Mouse (Mus musculus): ENCODE data around the gene Nudt9. TPM values are rescaled to one million over a fixed set of nuclear protein-coding genes. Genes with fewer than 3 reads are reported as not detected.
A peak's percentile ranks its signal among the peaks of the same experiment; 100 is the strongest.

Nudt9 gene
- polyA plus RNA-seq, 1 experiment, result not detected

- 76% methylated on average over 11 of the region's 11 CpGs for WGBS
- peaks cover 6% of the 10 kb centered on the region; the same call in 1 of the 2 replicates for H3K4me1 ChIP-seq (ENCODE audit: control insufficient read depth, insufficient read depth, low read length)
- no peak overlapping the region for H3K4me3 ChIP-seq (ENCODE audit: insufficient read depth, low read depth, low read length)
- H3K27ac ChIP-seq (ENCODE audit: insufficient read depth, low read depth, low read length), result peak overlapping the region; percentile 25; the same call in 1 of the 2 replicates
- TF ChIP-seq POLR2A (IDR thresholded peaks at IDR 0.05; ENCODE audit: insufficient read depth, low read depth, low read length) (no peak), CTCF (IDR thresholded peaks at IDR 0.05; ENCODE audit: insufficient read depth, low read depth, low read length) (no peak)
Measured at GRCm38 (mm10) chr5:104062773-104063551, 16.9 kb downstream of the Nudt9 start.

- 83% methylated on average over 7 of the region's 7 CpGs for WGBS
- TF ChIP-seq POLR2A (IDR thresholded peaks at IDR 0.05; ENCODE audit: insufficient read depth, low read depth, low read length) (no peak), CTCF (IDR thresholded peaks at IDR 0.05; ENCODE audit: insufficient read depth, low read depth, low read length) (0 out of 2 replicates have a peak, but pooled peaks have one; percentile 7)
Measured at GRCm38 (mm10) chr5:104068751-104069150, 22.6 kb downstream of the Nudt9 start.

GRCm38 (mm10) chr5:104071048-104071447 is 24.9 kb downstream of the Nudt9 start:
- no peak for TF ChIP-seq POLR2A (IDR thresholded peaks at IDR 0.05; ENCODE audit: insufficient read depth, low read depth, low read length)
- no peak for TF ChIP-seq CTCF (IDR thresholded peaks at IDR 0.05; ENCODE audit: insufficient read depth, low read depth, low read length)
- no peak overlapping the region for H3K4me3 ChIP-seq (ENCODE audit: insufficient read depth, low read depth, low read length)
- H3K4me1 ChIP-seq (ENCODE audit: control insufficient read depth, insufficient read depth, low read length), result peaks cover 5% of the 10 kb centered on the region
- WGBS, result 77% methylated on average over 4 of the region's 4 CpGs
- H3K27ac ChIP-seq (ENCODE audit: insufficient read depth, low read depth, low read length), result no peak overlapping the region

More at GRCm38 (mm10) chr5:104068751-104069150, 22.6 kb downstream of the Nudt9 start:
- Histone ChIP-seq H3K4me3 (ENCODE audit: insufficient read depth, low read depth, low read length) (no peak overlapping the region), H3K27ac (ENCODE audit: insufficient read depth, low read depth, low read length) (no peak overlapping the region), H3K4me1 (ENCODE audit: control insufficient read depth, insufficient read depth, low read length) (peaks cover 3% of the 10 kb centered on the region)

- 41% methylated on average over 7 of the region's 8 CpGs for whole genome bisulfite sequencing
- peak overlapping the region; percentile 53; the same call in 1 of the 2 replicates for H3K27ac ChIP-seq (ENCODE audit: insufficient read depth, low read depth, low read length)
- H3K4me1 ChIP-seq (ENCODE audit: control insufficient read depth, insufficient read depth, low read length), result peaks cover 5% of the 10 kb centered on the region
- TF ChIP-seq POLR2A (IDR thresholded peaks at IDR 0.05; ENCODE audit: insufficient read depth, low read depth, low read length) (no peak), CTCF (IDR thresholded peaks at IDR 0.05; ENCODE audit: insufficient read depth, low read depth, low read length) (no peak)
- H3K4me3 ChIP-seq (ENCODE audit: insufficient read depth, low read depth, low read length), result no peak overlapping the region
Measured at GRCm38 (mm10) chr5:104072272-104072886, 26.3 kb downstream of the Nudt9 start.

GRCm38 (mm10) chr5:104073602-104074001 is 27.5 kb downstream of the Nudt9 start:
- no peak overlapping the region for H3K4me3 ChIP-seq (ENCODE audit: insufficient read depth, low read depth, low read length)
- WGBS, result 84% methylated on average over 5 of the region's 5 CpGs
- TF ChIP-seq POLR2A (IDR thresholded peaks at IDR 0.05; ENCODE audit: insufficient read depth, low read depth, low read length) (no peak), CTCF (IDR thresholded peaks at IDR 0.05; ENCODE audit: insufficient read depth, low read depth, low read length) (no peak)
- no peak overlapping the region for H3K27ac ChIP-seq (ENCODE audit: insufficient read depth, low read depth, low read length)
- peaks cover 5% of the 10 kb centered on the region for H3K4me1 ChIP-seq (ENCODE audit: control insufficient read depth, insufficient read depth, low read length)

GRCm38 (mm10) chr5:104074388-104074787 is 28.3 kb downstream of the Nudt9 start:
- Histone ChIP-seq H3K27ac (ENCODE audit: insufficient read depth, low read depth, low read length) (no peak overlapping the region), H3K4me3 (ENCODE audit: insufficient read depth, low read depth, low read length) (no peak overlapping the region), H3K4me1 (ENCODE audit: control insufficient read depth, insufficient read depth, low read length) (peaks cover 5% of the 10 kb centered on the region)
- TF ChIP-seq CTCF (IDR thresholded peaks at IDR 0.05; ENCODE audit: insufficient read depth, low read depth, low read length) (peak; percentile 90), POLR2A (IDR thresholded peaks at IDR 0.05; ENCODE audit: insufficient read depth, low read depth, low read length) (no peak)
- WGBS, result 24% methylated on average over 12 of the region's 12 CpGs

- WGBS, result 54% methylated on average over 10 of the region's 10 CpGs
- H3K27ac ChIP-seq (ENCODE audit: insufficient read depth, low read depth, low read length), result no peak overlapping the region
- TF ChIP-seq CTCF (IDR thresholded peaks at IDR 0.05; ENCODE audit: insufficient read depth, low read depth, low read length) (no peak), POLR2A (IDR thresholded peaks at IDR 0.05; ENCODE audit: insufficient read depth, low read depth, low read length) (no peak)
- H3K4me3 ChIP-seq (ENCODE audit: insufficient read depth, low read depth, low read length), result no peak overlapping the region
- peaks cover 5% of the 10 kb centered on the region for H3K4me1 ChIP-seq (ENCODE audit: control insufficient read depth, insufficient read depth, low read length)
Measured at GRCm38 (mm10) chr5:104076361-104076760, 30.3 kb downstream of the Nudt9 start.

- peaks cover 5% of the 10 kb centered on the region for H3K4me1 ChIP-seq (ENCODE audit: control insufficient read depth, insufficient read depth, low read length)
- no peak for TF ChIP-seq POLR2A (IDR thresholded peaks at IDR 0.05; ENCODE audit: insufficient read depth, low read depth, low read length)
- no peak for TF ChIP-seq CTCF (IDR thresholded peaks at IDR 0.05; ENCODE audit: insufficient read depth, low read depth, low read length)
- no peak within 1 kb of the TSS for H3K4me3 ChIP-seq (ENCODE audit: insufficient read depth, low read depth, low read length)
- WGBS, result 79% methylated on average over 7 of the region's 7 CpGs
- H3K27ac ChIP-seq (ENCODE audit: insufficient read depth, low read depth, low read length), result no peak within 1 kb of the TSS
Measured at GRCm38 (mm10) chr5:104077508-104077907, 31.4 kb downstream of the Nudt9 start, which contains the start of gene Gm17660. Gm17660 (minus strand) TSS chr5:104077608.

- H3K4me1 ChIP-seq (ENCODE audit: control insufficient read depth, insufficient read depth, low read length), result no peaks in the 10 kb centered on the region
- H3K27ac ChIP-seq (ENCODE audit: insufficient read depth, low read depth, low read length), result no peak overlapping the region
- TF ChIP-seq POLR2A (IDR thresholded peaks at IDR 0.05; ENCODE audit: insufficient read depth, low read depth, low read length), result no peak
- no peak for TF ChIP-seq CTCF (IDR thresholded peaks at IDR 0.05; ENCODE audit: insufficient read depth, low read depth, low read length)
- H3K4me3 ChIP-seq (ENCODE audit: insufficient read depth, low read depth, low read length), result no peak overlapping the region
- WGBS, result 85% methylated on average over 6 of the region's 6 CpGs
Measured at GRCm38 (mm10) chr5:104080736-104081135, 34.6 kb downstream of the Nudt9 start.
